Mouse (Mus musculus): ENCODE measurements around the gene Plppr4. TPM values are rescaled to one million over a fixed set of nuclear protein-coding genes. Genes with fewer than 3 reads are reported as not detected.

Gene Plppr4
- polyA plus RNA-seq, 1 experiment from 2014 or later, result 0.01 TPM

- Histone ChIP-seq H3K4me2 (ENCODE audit: low read depth, low read length) (no peak overlapping the region), H3K9ac (replicated peaks) (no peak overlapping the region), H3K4me1 (ENCODE audit: insufficient read depth) (0 out of 2 replicates have a peak, but pooled peaks cover 3% of the 10 kb centered on the region), H3K36me3 (replicated peaks; ENCODE audit: insufficient read depth, low read length) (no peaks in the 10 kb centered on the region), H3K27me3 (ENCODE audit: insufficient read depth, low read length) (peaks cover 10% of the 10 kb centered on the region), H3K27ac (ENCODE audit: low read depth) (no peak overlapping the region), H3K9me3 (ENCODE audit: low read length) (no peaks in the 10 kb centered on the region), H3K4me3 (ENCODE audit: low read depth, low read length) (no peak overlapping the region)
- TF ChIP-seq CTCF (IDR thresholded peaks at IDR 0.05; ENCODE audit: low read depth), result no peak
- no peak for TF ChIP-seq EP300 (IDR thresholded peaks at IDR 0.05; ENCODE audit: low read depth)
- DNase-seq (no peak), ATAC-seq (no peak)
- WGBS (ENCODE audit: insufficient replicate concordance), result 76% methylated on average over 3 of the region's 3 CpGs
These were observed 3.3 kb downstream of the Plppr4 start for GRCm38 (mm10) chr3:117357367-117357766.

- TF ChIP-seq EP300 (IDR thresholded peaks at IDR 0.05; ENCODE audit: low read depth) (no peak), CTCF (IDR thresholded peaks at IDR 0.05; ENCODE audit: low read depth) (no peak)
- Histone ChIP-seq H3K4me3 (ENCODE audit: low read depth, low read length) (no peak overlapping the region), H3K27me3 (ENCODE audit: insufficient read depth, low read length) (no peaks in the 10 kb centered on the region), H3K4me2 (ENCODE audit: low read depth, low read length) (no peak overlapping the region), H3K27ac (ENCODE audit: low read depth) (no peak overlapping the region), H3K9ac (replicated peaks) (no peak overlapping the region), H3K4me1 (ENCODE audit: insufficient read depth) (no peaks in the 10 kb centered on the region), H3K36me3 (replicated peaks; ENCODE audit: insufficient read depth, low read length) (no peaks in the 10 kb centered on the region), H3K9me3 (ENCODE audit: low read length) (no peaks in the 10 kb centered on the region)
- DNase-seq (no peak), ATAC-seq (no peak)
- WGBS (ENCODE audit: insufficient replicate concordance), result 58% methylated on average over 2 of the region's 2 CpGs
These were observed 6.7 kb downstream of the Plppr4 start for GRCm38 (mm10) chr3:117353940-117354339.

GRCm38 (mm10) chr3:117346351-117346750, 14.3 kb downstream of the Plppr4 start:
- H3K27ac ChIP-seq (ENCODE audit: low read depth), result no peak overlapping the region
- no peak for TF ChIP-seq CTCF (IDR thresholded peaks at IDR 0.05; ENCODE audit: low read depth)
- no peak for TF ChIP-seq EP300 (IDR thresholded peaks at IDR 0.05; ENCODE audit: low read depth)
- no peaks in the 10 kb centered on the region for H3K36me3 ChIP-seq (replicated peaks; ENCODE audit: insufficient read depth, low read length)
- H3K9me3 ChIP-seq (ENCODE audit: low read length), result no peaks in the 10 kb centered on the region
- no peaks in the 10 kb centered on the region for H3K4me1 ChIP-seq (ENCODE audit: insufficient read depth)
- no peak overlapping the region for H3K9ac ChIP-seq (replicated peaks)
- WGBS (ENCODE audit: insufficient replicate concordance), result 64% methylated on average over 1 of the region's 1 CpGs
- no peaks in the 10 kb centered on the region for H3K27me3 ChIP-seq (ENCODE audit: insufficient read depth, low read length)
- ATAC-seq (no peak), DNase-seq (no peak)
- no peak overlapping the region for H3K4me2 ChIP-seq (ENCODE audit: low read depth, low read length)
- H3K4me3 ChIP-seq (ENCODE audit: low read depth, low read length), result no peak overlapping the region

GRCm38 (mm10) chr3:117331502-117331901, 29.2 kb downstream of the Plppr4 start:
- Histone ChIP-seq H3K4me2 (ENCODE audit: low read depth, low read length) (no peak overlapping the region), H3K9me3 (ENCODE audit: low read length) (no peaks in the 10 kb centered on the region), H3K36me3 (replicated peaks; ENCODE audit: insufficient read depth, low read length) (no peaks in the 10 kb centered on the region), H3K4me1 (ENCODE audit: insufficient read depth) (no peaks in the 10 kb centered on the region), H3K27ac (ENCODE audit: low read depth) (no peak overlapping the region), H3K9ac (replicated peaks) (no peak overlapping the region), H3K4me3 (ENCODE audit: low read depth, low read length) (no peak overlapping the region), H3K27me3 (ENCODE audit: insufficient read depth, low read length) (no peaks in the 10 kb centered on the region)
- TF ChIP-seq EP300 (IDR thresholded peaks at IDR 0.05; ENCODE audit: low read depth) (no peak), CTCF (IDR thresholded peaks at IDR 0.05; ENCODE audit: low read depth) (no peak)
- no peak for DNase-seq
- WGBS (ENCODE audit: insufficient replicate concordance), result 78% methylated on average over 10 of the region's 10 CpGs
- ATAC-seq, result no peak

GRCm38 (mm10) chr3:117329485-117329884, 31.2 kb downstream of the Plppr4 start:
- H3K4me1 ChIP-seq (ENCODE audit: insufficient read depth), result no peaks in the 10 kb centered on the region
- H3K4me2 ChIP-seq (ENCODE audit: low read depth, low read length), result no peak overlapping the region
- H3K27ac ChIP-seq (ENCODE audit: low read depth), result no peak overlapping the region
- TF ChIP-seq EP300 (IDR thresholded peaks at IDR 0.05; ENCODE audit: low read depth) (no peak), CTCF (IDR thresholded peaks at IDR 0.05; ENCODE audit: low read depth) (no peak)
- H3K36me3 ChIP-seq (replicated peaks; ENCODE audit: insufficient read depth, low read length), result no peaks in the 10 kb centered on the region
- H3K9ac ChIP-seq (replicated peaks), result no peak overlapping the region
- DNase-seq (no peak), ATAC-seq (no peak)
- WGBS (ENCODE audit: insufficient replicate concordance), result 68% methylated on average over 6 of the region's 6 CpGs
- no peaks in the 10 kb centered on the region for H3K27me3 ChIP-seq (ENCODE audit: insufficient read depth, low read length)
- H3K4me3 ChIP-seq (ENCODE audit: low read depth, low read length), result no peak overlapping the region
- no peaks in the 10 kb centered on the region for H3K9me3 ChIP-seq (ENCODE audit: low read length)

- no peaks in the 10 kb centered on the region for H3K27me3 ChIP-seq (ENCODE audit: insufficient read depth, low read length)
- DNase-seq (no peak), ATAC-seq (no peak)
- no peak overlapping the region for H3K27ac ChIP-seq (ENCODE audit: low read depth)
- H3K9ac ChIP-seq (replicated peaks), result no peak overlapping the region
- no peak overlapping the region for H3K4me2 ChIP-seq (ENCODE audit: low read depth, low read length)
- H3K9me3 ChIP-seq (ENCODE audit: low read length), result no peaks in the 10 kb centered on the region
- no peaks in the 10 kb centered on the region for H3K4me1 ChIP-seq (ENCODE audit: insufficient read depth)
- WGBS (ENCODE audit: insufficient replicate concordance), result 78% methylated on average over 5 of the region's 5 CpGs
- TF ChIP-seq CTCF (IDR thresholded peaks at IDR 0.05; ENCODE audit: low read depth) (no peak), EP300 (IDR thresholded peaks at IDR 0.05; ENCODE audit: low read depth) (no peak)
- no peaks in the 10 kb centered on the region for H3K36me3 ChIP-seq (replicated peaks; ENCODE audit: insufficient read depth, low read length)
- H3K4me3 ChIP-seq (ENCODE audit: low read depth, low read length), result no peak overlapping the region
These were observed 34.1 kb downstream of the Plppr4 start for GRCm38 (mm10) chr3:117326551-117326950.

- 51% methylated on average over 3 of the region's 3 CpGs for WGBS (ENCODE audit: insufficient replicate concordance)
- ATAC-seq (peak; percentile 33; the same call in 1 of the 2 replicates), DNase-seq (peak; percentile 20)
These were observed 41.0 kb downstream of the Plppr4 start for GRCm38 (mm10) chr3:117319671-117320070.

More at GRCm38 (mm10) chr3:117319671-117320070, 41.0 kb downstream of the Plppr4 start:
- Histone ChIP-seq H3K4me2 (ENCODE audit: low read depth, low read length) (no peak overlapping the region), H3K9ac (replicated peaks) (no peak overlapping the region), H3K9me3 (ENCODE audit: low read length) (no peaks in the 10 kb centered on the region), H3K27me3 (ENCODE audit: insufficient read depth, low read length) (no peaks in the 10 kb centered on the region), H3K36me3 (replicated peaks; ENCODE audit: insufficient read depth, low read length) (no peaks in the 10 kb centered on the region), H3K27ac (ENCODE audit: low read depth) (no peak overlapping the region), H3K4me1 (ENCODE audit: insufficient read depth) (no peaks in the 10 kb centered on the region), H3K4me3 (ENCODE audit: low read depth, low read length) (no peak overlapping the region)
- no peak for TF ChIP-seq CTCF (IDR thresholded peaks at IDR 0.05; ENCODE audit: low read depth)
- TF ChIP-seq EP300 (IDR thresholded peaks at IDR 0.05; ENCODE audit: low read depth), result no peak

Data from liver, postnatal 0 days (tissue).